Mouse (Mus musculus) cortical plate, adult 2 months (tissue): ENCODE measurements at regions not wholly inside any gene's neighbourhood (a gene's known extent, or its start where the extent isn't known, plus 50 kb on each side); places are given as distances from the start of the nearest gene placed in this dataset.

Source experiments
- CTCF ChIP-seq: fragments of 200-500 bp; IDR thresholded peaks from 2 replicates; pipeline ENCODE4 v1.5.1; 2011; ENCODE audit warnings: mild to moderate bottlenecking, control low read depth, low read length; ENCODE audit not compliant: insufficient read depth; ENCODE audit errors: extremely low read depth
- POLR2A ChIP-seq: fragments of 200-500 bp; IDR thresholded peaks from 2 replicates; pipeline ENCODE4 v1.6.1; 2011; ENCODE audit warnings: mild to moderate bottlenecking, low read length, control low read depth; ENCODE audit not compliant: insufficient read depth; ENCODE audit errors: extremely low read depth

GRCm38 (mm10) chr2:30698758-30699535, 104.1 kb downstream of the Cstad start:
- TF ChIP-seq CTCF, result no peak
- no peak for TF ChIP-seq POLR2A
